Mouse (Mus musculus): ENCODE data around the gene Adgrl4.

DNA sequence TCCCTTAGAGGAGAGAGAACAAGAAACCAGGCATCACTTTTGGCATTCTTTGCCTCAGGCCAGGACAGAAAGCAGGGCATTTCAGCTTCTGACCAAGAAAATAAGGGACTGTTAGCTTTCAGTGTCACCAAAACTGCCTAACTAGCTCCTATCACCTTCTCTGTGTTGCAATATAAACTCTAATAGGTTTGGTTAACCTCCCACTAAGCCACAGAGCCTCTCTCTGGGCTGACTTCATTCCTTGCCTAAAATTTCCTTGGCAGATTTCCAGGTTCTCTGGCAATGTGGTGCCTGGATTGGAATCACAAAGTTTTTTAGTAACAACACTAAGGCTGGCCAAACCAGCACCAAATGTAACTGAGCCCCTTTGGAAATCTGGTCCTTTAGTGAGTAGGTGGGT is 154.2 kb downstream of the Adgrl4 start:
- TF ChIP-seq CTCF (IDR thresholded peaks at IDR 0.05; ENCODE audit: low read depth, low read length), result no peak
- no peak for TF ChIP-seq POLR2A (IDR thresholded peaks at IDR 0.05; ENCODE audit: insufficient read depth, low read length)
- no peak for TF ChIP-seq EP300 (IDR thresholded peaks at IDR 0.05; ENCODE audit: insufficient read depth, low read depth, low read length)
